Mouse (Mus musculus) small intestine, adult 2 months (tissue): Measurements from ENCODE around the gene Slc38a1.

ENCODE experiments used
- CTCF ChIP-seq: fragments of 200-500 bp; IDR thresholded peaks from 2 replicates; pipeline ENCODE4 v1.5.1; 2012; ENCODE audit warnings: low read depth, mild to moderate bottlenecking, control low read depth, inconsistent platforms, low read length, moderate library complexity, mixed read lengths; ENCODE audit not compliant: insufficient replicate concordance, insufficient read length; ENCODE audit errors: extremely low read depth
- POLR2A ChIP-seq: fragments of 200-500 bp; IDR thresholded peaks from 2 replicates; pipeline ENCODE4 v1.6.1; 2012; ENCODE audit warnings: low read depth, mild to moderate bottlenecking, control low read depth, inconsistent platforms, low read length, moderate library complexity

DNA sequence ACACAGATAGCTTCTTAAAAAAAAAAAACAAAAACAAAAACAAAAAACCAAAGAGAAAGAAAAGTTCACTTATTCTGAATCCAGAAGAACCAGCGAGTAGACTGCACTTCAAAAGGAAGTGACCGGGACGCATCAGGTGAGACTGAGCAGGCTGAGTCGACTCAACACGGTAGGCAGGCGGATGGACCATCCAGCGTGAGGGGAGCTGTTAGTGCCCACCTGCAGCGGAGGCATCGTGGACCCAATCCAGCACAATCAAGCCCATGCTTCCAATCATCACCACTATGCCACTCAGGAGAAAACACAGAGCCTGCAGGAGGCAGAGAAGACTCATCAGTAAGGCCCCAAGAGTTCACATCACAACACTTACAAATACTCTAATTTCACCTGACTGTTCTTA, 47.2 kb upstream of the Slc38a1 start:
- TF ChIP-seq POLR2A, result no peak
- no peak for TF ChIP-seq CTCF
